Mouse (Mus musculus) lung, adult 18-20 months (tissue): ENCODE data around the gene Ak6.

Experiments used
- DNase-seq, 2 experiments: peaks; one replicate each; pipeline ENCODE4 v3.0.0; 2022; ENCODE audit warnings: mixed read lengths in 2 of 2

Gene Ak6

DNA sequence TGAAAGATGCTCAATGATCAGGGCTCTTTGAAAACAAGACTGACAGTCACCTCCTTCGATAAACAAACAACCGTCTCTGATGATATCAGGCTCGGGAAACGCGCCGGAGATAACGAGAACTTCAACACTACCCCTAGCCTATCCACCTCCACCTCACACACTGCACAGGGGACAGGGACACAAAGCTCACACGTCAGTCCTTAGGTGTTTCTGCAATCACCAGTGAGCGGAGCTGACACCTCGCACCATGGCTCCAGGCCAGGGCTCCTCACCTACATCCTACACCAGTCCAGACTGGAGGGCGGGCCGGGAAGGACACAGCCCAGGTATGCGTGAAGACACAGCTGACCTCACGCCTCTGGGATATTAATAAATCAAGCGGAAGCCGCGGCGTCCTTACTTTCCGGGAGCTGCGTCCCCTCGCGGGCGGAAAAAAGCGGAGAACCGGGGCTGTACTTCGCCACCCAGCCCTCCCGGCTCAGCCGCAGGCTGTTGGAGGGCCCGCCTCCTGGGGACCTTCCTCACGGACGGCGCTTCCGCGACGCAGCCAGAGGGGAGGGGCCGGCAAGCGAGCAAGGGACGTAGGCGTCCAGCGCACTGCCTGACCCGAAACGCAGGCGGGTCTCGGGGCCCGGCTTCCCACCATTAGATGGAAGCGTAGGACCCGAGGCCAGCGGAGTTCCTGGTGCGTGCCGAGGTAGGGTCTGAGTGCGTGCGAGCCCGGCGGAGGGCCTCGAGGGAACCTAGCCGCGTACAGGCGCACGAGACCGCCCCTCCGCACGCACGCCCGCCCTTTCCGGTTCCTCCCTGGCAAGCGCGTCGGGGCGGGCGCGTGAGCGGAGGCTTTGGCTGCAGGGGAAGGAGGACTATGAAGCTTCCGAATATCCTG lies at the start of gene Ak6, which contains the start of gene Rad17:
TSS of gene Ak6 (plus strand) at position 430 of the 889 bp plus-strand sequence.
TSS of gene Rad17 (minus strand) at position 502 of the 889 bp plus-strand sequence.
- DNase-seq: peak; percentile 92 to 94

DNA sequence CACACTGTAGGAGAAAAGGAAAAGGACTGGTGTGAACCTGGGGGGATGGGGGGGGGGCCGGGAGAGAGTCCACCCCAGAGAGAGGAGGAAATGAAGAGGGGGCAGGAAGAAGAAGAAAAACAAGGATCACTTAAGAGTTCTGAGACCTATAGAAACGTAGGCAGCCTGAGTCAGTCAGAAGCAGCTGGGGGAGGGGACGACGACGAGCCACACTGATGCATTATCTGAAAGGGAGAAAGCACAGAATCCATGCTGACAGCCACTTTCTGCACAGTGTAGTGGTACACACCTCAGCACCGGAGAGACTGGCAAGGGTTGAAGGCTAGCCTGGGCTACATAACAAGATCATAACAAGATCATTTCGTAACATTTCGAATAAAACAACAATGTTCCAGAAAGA lies 49.7 kb upstream of the Ak6 start:
- no peak for DNase-seq

DNA sequence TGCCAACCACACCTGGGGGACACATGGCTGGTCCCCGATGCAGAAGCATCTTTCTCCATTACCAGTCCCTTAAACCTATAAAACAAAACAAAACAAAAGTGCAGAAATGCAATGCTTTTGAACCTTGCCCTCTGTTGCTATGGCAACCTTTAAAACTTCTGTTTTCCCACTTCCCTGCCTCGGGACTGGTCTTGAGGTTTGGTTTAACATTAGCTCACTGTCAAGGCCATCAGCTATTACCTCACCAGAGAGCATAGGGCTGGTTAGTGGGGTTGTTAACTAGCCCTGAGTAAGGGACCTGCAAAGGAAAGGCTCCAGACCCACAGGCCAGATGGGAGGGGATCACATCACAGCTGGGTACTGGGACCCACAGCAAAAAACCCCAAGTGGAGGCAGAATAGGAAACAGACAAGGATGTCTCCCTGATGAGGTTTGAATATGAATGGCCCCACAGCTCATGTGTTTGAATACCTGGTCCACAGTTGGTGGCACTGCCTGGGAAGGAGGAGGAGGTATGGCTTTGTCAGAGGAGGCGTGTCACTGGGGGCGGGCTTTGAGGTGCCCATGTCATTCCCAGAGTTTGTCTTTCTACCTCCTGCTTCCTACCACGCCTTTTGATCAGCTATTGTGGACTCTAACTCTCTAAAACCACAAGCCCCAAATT lies 48.4 kb upstream of the Ak6 start:
- no peak for DNase-seq

DNA sequence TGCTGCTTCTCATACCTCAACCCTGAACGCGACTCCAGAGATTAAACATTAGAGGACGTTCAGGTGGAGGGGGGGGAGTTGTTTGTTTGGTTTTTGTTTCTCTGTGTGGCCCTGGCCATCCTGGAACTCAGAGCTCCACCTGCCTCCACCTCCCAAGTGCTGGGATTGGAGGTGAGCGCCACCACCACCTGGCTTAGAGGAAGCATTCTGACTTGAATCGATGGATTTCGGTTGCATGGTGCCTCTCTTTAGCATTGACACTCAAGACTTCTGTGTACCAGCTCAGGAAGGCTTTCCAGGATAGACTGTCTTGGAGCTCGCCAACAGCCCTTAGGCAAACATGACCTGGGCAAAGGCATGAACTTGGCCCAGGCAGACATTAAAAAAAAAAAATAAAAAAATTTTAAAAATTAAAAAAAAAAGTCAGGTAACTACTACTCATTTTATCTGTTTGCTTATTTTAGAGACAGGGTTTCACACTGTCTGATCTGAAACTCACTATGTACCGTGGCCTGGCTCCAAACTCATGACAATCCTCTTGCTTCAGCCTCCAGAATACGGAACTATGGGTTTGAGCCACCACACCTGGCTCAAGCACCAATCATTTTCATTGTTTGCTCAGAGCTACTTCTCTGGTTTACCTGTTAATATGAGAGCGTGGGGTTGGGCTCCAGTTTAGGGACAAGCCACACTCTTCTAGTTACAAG lies 47.6 kb upstream of the Ak6 start:
- no peak for DNase-seq

DNA sequence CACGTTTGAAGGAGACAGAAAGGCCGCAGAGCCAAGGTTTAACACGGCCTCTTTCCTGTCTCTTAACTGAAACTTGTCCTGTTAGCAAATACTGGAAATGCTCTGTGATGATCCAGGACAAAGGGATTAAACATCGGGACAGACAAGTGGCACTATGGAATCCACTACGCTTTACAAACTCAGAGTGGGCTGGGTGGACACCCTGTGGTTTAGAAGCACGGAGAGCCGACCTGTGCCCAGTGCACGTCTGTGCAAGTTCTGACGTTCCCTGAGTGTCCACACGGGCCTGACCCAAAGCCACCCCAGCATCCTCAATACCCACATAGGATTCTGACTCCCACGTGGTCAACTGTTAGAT lies 47.1 kb upstream of the Ak6 start:
- no peak for DNase-seq

DNA sequence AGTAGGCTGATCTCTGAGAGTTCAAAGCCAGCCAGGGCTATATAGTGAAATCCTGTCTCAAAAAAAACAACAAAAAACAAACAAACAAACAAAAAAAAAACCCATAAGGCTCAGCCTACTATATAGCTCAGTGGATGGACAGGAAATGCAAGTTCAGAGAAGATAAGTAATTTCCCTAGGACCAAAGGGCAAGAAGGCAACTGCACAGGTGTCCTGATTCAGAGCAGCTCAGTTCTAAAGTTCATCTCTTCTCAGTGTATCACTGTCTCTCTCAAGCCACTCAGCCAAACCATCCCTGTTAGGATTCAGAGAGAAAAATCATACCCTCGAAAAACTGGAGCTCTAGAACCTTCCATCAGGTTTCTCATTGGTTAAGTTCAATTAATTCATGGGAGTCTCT lies 44.9 kb upstream of the Ak6 start:
- DNase-seq: no peak

DNA sequence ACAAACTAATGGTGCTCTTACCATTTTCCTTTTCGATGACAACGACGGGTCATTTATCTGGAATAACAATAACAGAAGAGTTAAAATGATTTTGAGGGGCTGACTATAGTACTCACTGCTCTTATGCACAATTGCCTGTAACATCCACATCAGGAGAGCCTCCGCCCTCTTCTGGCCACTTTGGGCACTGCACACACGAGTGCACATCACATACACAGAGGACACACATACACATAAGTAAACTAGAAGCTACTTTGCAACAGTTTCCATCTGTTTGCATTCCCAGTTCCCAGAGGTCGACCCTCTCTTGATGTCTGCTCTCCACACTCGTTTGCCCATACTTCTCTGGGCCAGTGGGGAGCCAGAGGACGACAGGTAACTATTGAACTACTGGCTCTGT lies 43.0 kb upstream of the Ak6 start:
- no peak for DNase-seq

DNA sequence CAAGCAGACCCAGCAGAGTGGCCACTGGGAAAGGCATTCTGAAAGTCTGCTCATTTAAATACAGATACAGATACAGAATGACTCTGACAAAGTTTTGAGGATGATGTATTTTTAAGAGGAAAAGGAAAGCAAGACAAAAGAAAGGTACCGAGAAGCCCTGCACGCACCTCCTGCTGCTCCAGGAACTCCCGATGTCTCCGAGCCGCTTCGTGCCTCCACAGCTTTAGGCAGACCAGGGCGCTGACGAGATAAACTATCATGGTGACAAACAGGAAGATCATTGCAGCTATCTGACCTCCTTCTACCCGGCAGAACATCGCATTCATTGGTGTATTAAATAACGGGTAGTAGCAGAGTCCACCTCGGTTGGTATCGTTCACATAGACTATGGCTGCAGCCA lies 39.5 kb upstream of the Ak6 start:
- DNase-seq: no peak

DNA sequence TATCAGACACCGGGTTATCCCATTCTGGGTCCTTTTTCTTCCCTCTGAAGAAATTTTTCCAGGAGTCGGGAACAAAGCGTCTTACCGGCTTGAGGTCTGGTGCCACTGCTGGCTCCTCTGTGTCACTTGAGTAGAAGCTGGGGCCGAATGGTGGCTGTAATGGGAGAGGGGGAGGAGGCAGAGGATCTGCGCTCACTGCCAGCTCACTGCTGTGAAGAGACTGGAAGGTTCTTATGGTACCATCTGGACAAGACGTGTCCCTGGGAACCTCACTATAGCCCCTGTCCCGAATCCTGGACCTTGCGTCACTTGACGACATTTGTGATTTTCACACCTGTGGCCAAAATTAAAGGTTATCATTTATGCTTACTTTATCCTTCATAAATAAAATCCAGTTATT lies 38.5 kb upstream of the Ak6 start:
- no peak for DNase-seq

DNA sequence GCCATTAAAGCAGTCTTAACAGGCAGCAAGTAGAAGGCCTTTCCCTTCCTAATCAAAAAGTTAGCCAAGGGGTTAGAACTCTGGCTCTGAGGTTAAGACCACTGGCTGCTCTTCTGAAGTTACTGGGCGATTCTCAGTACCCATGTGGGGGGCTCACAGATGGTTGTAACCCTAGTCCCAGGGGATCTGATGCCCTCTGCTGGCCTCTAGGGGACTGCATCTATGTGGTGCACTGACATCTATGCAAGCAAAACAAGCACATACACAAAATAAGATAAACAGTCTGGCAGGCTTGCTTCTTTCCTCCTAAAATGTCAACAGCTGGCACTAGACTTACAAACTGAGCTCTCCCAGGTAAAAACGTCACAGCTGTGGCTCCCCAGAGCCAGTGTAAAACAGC lies 37.9 kb upstream of the Ak6 start:
- DNase-seq: no peak

DNA sequence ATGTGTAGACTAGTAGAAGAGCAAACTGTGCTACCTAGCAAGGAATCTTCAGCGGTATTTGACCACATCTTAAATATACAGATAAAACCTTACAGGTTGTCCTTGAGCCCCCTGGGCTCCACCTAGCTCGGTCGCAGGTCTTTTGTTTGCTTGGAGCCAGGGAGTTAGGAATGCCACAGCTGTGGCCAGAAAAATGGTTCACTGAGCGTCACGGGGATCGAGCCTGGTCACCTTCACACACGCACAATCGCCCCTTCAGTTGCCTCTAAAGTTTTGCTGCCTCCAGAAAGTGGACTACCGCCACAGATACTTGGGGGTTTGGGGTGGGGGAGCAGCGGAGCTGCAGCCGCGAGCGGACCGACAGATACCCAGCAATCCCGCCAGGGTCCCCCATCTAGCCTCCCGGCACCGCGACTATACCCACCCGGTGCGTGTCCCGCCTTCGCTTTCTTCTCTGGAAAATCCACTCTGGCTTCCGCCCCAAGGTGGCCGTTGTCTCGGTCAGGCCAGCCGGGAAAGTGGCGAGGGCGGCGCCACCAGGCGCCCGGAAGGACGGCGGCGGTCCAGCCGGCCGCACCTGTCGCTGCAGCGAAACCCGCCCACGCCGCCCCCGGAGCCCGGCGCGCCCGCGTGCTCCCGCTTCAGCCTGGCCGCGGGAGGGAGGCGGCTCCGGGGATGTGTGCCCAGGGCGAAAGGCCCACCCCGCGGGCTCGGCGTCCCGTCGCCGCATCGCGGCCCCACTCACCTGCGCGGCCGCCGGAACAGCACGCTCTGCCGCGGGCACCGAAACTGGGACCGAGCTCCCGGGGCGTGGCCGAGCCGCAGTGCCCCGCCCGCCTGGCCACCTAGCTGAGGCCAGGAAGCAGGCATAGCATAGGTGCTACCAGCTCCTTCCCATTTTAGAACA lies 34.3 kb upstream of the Ak6 start, which contains the start of gene Marveld2:
TSS of gene Marveld2 (minus strand) at position 791 of the 907 bp plus-strand sequence.
- DNase-seq: peak; percentile 68 to 79

DNA sequence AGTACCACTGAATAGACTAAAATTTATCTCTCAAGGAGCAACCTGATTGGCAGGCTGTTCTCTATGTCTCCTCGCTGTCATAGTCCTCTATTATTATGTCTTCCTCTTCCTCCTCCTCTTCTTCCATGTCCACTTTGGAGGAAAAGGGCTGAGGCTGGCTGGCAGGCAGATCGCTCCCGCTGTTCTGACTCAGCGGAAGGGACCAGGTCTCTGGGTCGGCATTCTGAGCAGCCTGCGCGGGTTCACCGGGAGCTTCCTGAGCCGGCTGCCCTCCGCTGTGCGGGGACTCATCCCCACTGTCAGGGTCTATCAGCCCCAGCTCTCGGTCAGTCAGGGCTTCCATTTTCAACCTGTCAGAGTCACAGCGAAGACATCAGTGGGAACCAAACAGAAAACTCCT lies 33.2 kb upstream of the Ak6 start:
- no peak for DNase-seq

DNA sequence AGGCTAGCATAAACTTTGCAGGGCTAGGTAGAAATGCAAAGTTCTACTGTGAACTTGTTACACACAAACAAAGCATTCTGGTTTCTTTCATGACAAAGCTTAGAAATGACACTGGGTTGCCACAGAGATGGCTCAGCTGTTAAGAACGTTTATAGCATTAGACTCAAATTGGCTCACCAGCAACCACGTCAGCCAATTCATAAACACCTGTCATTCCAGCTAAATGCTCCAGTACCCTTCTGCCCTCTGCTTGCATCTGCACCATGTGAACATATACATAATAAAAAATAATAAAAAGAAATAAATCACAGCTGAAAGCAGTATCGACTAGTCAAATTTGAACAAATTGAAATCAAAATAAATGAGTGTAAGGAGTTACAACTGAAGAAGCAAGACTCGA lies 28.5 kb upstream of the Ak6 start:
- DNase-seq: no peak

DNA sequence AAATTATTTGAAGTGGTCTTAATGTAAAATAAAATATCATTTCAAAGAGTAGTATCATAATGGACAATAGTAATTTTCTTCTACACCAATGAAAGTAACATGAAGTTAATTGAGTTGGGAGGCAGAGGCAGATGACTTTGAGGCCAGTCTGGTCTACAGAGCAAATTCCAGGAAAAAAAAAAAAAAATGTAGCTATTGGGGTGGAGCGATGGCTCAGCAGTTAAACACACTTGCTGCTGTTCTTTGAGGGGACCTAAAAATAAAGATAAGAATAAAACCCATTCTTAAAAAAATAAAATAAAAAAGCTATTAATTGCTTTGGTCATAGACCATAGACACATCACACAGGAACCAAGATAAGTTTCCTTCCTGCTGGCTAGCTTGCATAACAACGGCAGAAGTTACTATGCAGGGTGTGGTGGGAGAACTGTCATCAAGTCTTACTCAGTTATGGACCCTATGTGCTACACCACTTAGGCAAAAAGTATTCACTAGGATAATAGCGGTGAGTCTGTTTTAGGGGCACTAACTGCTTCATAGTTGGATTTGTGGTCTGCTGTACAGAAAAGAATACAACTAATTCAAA lies 16.6 kb upstream of the Ak6 start:
- no peak for DNase-seq

DNA sequence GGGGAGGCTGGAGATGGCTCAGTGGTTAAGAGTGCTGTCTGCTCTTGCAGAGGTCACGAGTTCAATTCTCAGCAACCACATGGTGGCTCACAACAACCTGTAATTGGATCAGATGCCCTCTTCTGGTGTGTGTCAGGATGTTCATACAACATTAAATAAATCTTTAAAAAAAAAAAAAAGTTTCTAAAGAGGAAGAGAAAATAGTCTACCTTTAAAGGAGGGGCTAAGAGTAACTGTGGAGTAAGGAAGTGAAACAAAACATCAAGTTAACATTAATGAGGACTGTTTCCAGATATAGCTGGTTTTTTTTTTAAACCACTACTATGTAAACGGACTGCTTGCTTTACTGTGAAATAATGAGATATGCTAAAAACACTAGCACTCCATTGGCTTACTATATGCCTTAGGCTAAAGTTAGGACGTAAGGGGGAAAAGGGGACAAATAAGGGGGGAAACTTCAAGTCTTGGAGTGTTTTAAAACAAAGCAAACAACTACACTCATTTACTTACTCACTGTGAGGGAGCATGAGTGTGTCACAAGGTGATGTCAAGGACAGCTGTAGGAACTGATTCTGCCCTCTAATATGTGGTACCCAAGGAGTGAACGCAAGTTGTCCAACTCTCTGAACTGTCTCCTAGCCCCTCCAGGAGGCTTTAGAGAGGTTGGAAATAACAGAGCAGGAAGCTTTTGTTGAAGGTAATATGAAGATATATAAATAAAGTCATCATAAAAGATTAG lies 8.1 kb upstream of the Ak6 start:
- DNase-seq: no peak

DNA sequence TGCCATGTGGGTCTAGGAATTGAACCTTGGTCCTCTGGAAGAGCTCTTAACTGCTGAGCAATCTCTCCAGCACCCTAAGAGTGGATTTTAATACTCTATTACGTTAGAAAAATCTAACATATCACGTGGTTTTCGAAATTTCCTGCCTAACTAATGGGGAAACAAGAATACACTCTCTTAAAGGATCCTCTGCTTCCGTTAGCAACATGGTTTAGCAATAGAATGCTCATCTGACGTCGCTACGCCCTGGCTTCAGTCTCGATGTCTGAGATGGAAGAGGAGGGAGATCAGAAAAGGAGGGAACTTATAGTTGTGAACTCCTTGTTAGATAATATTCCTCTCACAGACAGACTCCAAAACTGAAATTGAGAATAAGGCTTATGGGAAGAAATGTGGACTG lies 2.6 kb upstream of the Ak6 start:
- no peak for DNase-seq

DNA sequence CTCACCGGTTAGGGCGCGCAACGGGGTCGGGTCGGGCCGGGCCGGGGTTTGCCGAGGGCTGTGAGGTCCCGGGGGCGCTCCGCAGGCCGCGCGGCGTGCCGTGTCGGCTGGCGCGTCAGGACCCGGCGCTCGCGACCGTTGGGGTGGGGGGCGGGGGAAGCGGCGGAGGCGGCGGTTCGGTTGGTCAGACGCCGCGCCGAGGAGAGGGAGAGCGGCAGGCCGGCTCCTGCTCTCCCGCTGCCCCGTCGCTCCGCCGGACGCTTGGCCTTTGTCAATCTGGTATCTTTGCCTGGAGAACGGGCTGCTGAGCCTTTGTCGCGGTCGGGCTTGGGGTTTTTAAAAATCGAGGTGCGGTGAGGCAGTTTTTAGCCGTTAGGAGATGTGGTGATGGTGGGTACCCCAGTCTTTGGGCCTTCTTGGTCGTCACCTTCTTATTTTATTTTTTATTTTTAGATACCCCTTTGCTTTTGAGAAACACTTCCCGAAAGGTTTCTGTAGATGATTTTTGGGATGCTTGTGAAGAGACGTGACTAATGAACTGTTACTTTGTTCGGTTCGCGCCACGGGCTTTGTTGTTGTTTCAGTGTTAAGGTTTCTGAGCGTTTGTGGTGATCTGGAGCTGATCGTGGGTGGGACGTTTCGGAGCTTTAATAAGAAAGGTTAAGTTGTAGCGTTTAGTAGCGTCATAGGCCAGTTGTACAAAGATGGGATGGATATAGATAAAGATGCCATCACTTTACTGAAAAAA lies 834 bp downstream of the Ak6 start, which contains the start of gene Taf9:
TSS of gene Taf9 (plus strand) at position 141 of the 748 bp plus-strand sequence.
- no peak for DNase-seq

DNA sequence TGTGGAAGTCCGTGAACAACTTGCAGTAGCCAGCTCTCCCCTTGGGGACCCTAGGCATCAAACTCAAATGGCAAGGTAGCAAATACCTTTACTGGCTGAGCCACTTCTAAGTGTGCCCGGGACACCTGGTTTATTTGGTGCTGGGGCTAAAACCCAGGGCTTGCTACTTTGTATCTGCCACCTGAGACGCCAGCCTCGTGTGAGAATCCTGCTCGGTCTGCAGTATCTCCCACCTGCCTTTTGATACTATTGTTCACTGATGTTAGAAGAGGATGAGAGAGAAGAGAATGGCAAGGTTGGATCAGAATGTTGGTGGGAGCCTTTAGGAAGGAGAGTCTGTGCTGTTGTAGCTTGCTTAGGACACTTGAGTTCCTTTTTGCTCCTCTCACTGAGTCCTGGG lies 7.3 kb downstream of the Ak6 start:
- no peak for DNase-seq

DNA sequence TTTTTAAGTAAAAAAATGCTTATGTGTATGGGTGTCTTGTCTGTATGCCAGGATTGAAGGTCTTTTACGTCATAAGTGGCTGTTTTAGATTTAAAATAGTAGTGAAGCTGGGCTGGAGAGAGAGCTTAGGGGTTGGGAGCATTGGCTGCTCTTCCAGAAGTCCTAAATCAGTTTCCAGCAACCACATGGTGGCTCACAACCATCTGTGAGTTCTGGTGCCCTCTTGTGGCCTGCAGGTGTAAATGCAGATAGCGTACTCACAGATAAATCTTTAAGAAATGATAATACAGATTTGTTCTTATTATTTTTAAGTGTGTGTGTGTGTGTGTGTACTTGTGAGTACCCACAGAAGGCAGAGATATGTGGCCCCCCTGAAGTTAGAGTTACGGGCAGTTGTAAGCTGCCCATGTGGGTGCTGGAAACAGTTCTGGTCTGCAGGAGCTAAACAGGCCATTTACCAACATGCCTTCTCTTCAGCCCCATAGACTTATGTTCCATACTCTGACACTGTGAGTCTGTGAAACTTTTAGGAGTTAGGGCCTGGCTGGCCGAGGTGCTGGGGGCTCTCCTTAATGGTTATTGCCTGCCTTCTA lies 9.2 kb downstream of the Ak6 start:
- peak; percentile 44 for DNase-seq
